Mouse (Mus musculus): ENCODE results near the gene Tbc1d22a. TPM values are rescaled to one million over a fixed set of nuclear protein-coding genes. Genes with fewer than 3 reads are reported as not detected.

The Tbc1d22a gene
- total and polyA plus RNA-seq, 2 experiments from 2014 or later, result 9.7 to 31.4 TPM

- Histone ChIP-seq H3K4me2 (ENCODE audit: low read depth, low read length) (no peak overlapping the region), H3K27me3 (ENCODE audit: control insufficient read depth, insufficient read depth, low read length) (0 out of 2 replicates have a peak, but pooled peaks cover 10% of the 10 kb centered on the region), H3K9ac (replicated peaks; ENCODE audit: low read depth, low read length) (no peak overlapping the region), H3K4me1 (ENCODE audit: control insufficient read depth, insufficient read depth) (no peaks in the 10 kb centered on the region), H3K27ac (ENCODE audit: low read depth) (no peak overlapping the region), H3K36me3 (replicated peaks; ENCODE audit: control insufficient read depth, insufficient read depth, low read length) (no peaks in the 10 kb centered on the region), H3K9me3 (replicated peaks; ENCODE audit: control insufficient read depth, low read length) (no peaks in the 10 kb centered on the region), H3K4me3 (ENCODE audit: low read depth, low read length) (no peak overlapping the region)
- TF ChIP-seq CTCF (IDR thresholded peaks at IDR 0.05; ENCODE audit: low read depth) (peak; percentile 70), EP300 (IDR thresholded peaks at IDR 0.05; ENCODE audit: low read depth) (no peak)
- ATAC-seq (ENCODE audit: insufficient read depth, low read depth), result peak; percentile 39; the same call in 1 of the 2 replicates
- 47% methylated on average over 5 of the region's 5 CpGs for WGBS
- DNase-seq (ENCODE audit: low spot score), result no peak
Observed at GRCm38 (mm10) chr15:86409352-86409751, 195.1 kb downstream of the Tbc1d22a start.

- no peak for TF ChIP-seq CTCF (IDR thresholded peaks at IDR 0.05; ENCODE audit: low read depth)
- no peak for TF ChIP-seq EP300 (IDR thresholded peaks at IDR 0.05; ENCODE audit: low read depth)
- Histone ChIP-seq H3K4me1 (ENCODE audit: control insufficient read depth, insufficient read depth) (no peaks in the 10 kb centered on the region), H3K36me3 (replicated peaks; ENCODE audit: control insufficient read depth, insufficient read depth, low read length) (no peaks in the 10 kb centered on the region), H3K27ac (ENCODE audit: low read depth) (no peak overlapping the region), H3K4me3 (ENCODE audit: low read depth, low read length) (no peak overlapping the region), H3K9ac (replicated peaks; ENCODE audit: low read depth, low read length) (no peak overlapping the region), H3K4me2 (ENCODE audit: low read depth, low read length) (no peak overlapping the region), H3K9me3 (replicated peaks; ENCODE audit: control insufficient read depth, low read length) (no peaks in the 10 kb centered on the region), H3K27me3 (ENCODE audit: control insufficient read depth, insufficient read depth, low read length) (0 out of 2 replicates have a peak, but pooled peaks cover 10% of the 10 kb centered on the region)
- ATAC-seq (ENCODE audit: insufficient read depth, low read depth), result no peak
- DNase-seq (ENCODE audit: low spot score), result no peak
- 85% methylated on average over 5 of the region's 5 CpGs for WGBS
Observed at GRCm38 (mm10) chr15:86411532-86412080, 197.3 kb downstream of the Tbc1d22a start.

GRCm38 (mm10) chr15:86415951-86416350 lies 201.7 kb downstream of the Tbc1d22a start:
- no peak for DNase-seq (ENCODE audit: low spot score)
- Histone ChIP-seq H3K4me1 (ENCODE audit: control insufficient read depth, insufficient read depth) (no peaks in the 10 kb centered on the region), H3K9me3 (replicated peaks; ENCODE audit: control insufficient read depth, low read length) (no peaks in the 10 kb centered on the region), H3K4me3 (ENCODE audit: low read depth, low read length) (no peak overlapping the region), H3K27ac (ENCODE audit: low read depth) (no peak overlapping the region), H3K4me2 (ENCODE audit: low read depth, low read length) (no peak overlapping the region), H3K27me3 (ENCODE audit: control insufficient read depth, insufficient read depth, low read length) (0 out of 2 replicates have a peak, but pooled peaks cover 8% of the 10 kb centered on the region), H3K9ac (replicated peaks; ENCODE audit: low read depth, low read length) (no peak overlapping the region), H3K36me3 (replicated peaks; ENCODE audit: control insufficient read depth, insufficient read depth, low read length) (no peaks in the 10 kb centered on the region)
- no peak for ATAC-seq (ENCODE audit: insufficient read depth, low read depth)
- 77% methylated on average over 6 of the region's 6 CpGs for WGBS
- TF ChIP-seq CTCF (IDR thresholded peaks at IDR 0.05; ENCODE audit: low read depth), result no peak
- no peak for TF ChIP-seq EP300 (IDR thresholded peaks at IDR 0.05; ENCODE audit: low read depth)

- Histone ChIP-seq H3K9me3 (replicated peaks; ENCODE audit: control insufficient read depth, low read length) (no peaks in the 10 kb centered on the region), H3K9ac (replicated peaks; ENCODE audit: low read depth, low read length) (no peak overlapping the region), H3K4me2 (ENCODE audit: low read depth, low read length) (no peak overlapping the region), H3K36me3 (replicated peaks; ENCODE audit: control insufficient read depth, insufficient read depth, low read length) (no peaks in the 10 kb centered on the region), H3K4me1 (ENCODE audit: control insufficient read depth, insufficient read depth) (no peaks in the 10 kb centered on the region), H3K27me3 (ENCODE audit: control insufficient read depth, insufficient read depth, low read length) (0 out of 2 replicates have a peak, but pooled peaks cover 4% of the 10 kb centered on the region), H3K4me3 (ENCODE audit: low read depth, low read length) (no peak overlapping the region), H3K27ac (ENCODE audit: low read depth) (no peak overlapping the region)
- WGBS, result 92% methylated on average over 2 of the region's 2 CpGs
- no peak for DNase-seq (ENCODE audit: low spot score)
- TF ChIP-seq EP300 (IDR thresholded peaks at IDR 0.05; ENCODE audit: low read depth) (no peak), CTCF (IDR thresholded peaks at IDR 0.05; ENCODE audit: low read depth) (no peak)
- no peak for ATAC-seq (ENCODE audit: insufficient read depth, low read depth)
Observed at GRCm38 (mm10) chr15:86418436-86418835, 204.2 kb downstream of the Tbc1d22a start.

- Histone ChIP-seq H3K9ac (replicated peaks; ENCODE audit: low read depth, low read length) (no peak overlapping the region), H3K36me3 (replicated peaks; ENCODE audit: control insufficient read depth, insufficient read depth, low read length) (no peaks in the 10 kb centered on the region), H3K4me2 (ENCODE audit: low read depth, low read length) (no peak overlapping the region), H3K27ac (ENCODE audit: low read depth) (no peak overlapping the region), H3K4me1 (ENCODE audit: control insufficient read depth, insufficient read depth) (no peaks in the 10 kb centered on the region), H3K27me3 (ENCODE audit: control insufficient read depth, insufficient read depth, low read length) (0 out of 2 replicates have a peak, but pooled peaks cover 2% of the 10 kb centered on the region), H3K9me3 (replicated peaks; ENCODE audit: control insufficient read depth, low read length) (no peaks in the 10 kb centered on the region), H3K4me3 (ENCODE audit: low read depth, low read length) (no peak overlapping the region)
- ATAC-seq (ENCODE audit: insufficient read depth, low read depth), result no peak
- DNase-seq (ENCODE audit: low spot score), result no peak
- no peak for TF ChIP-seq EP300 (IDR thresholded peaks at IDR 0.05; ENCODE audit: low read depth)
- no peak for TF ChIP-seq CTCF (IDR thresholded peaks at IDR 0.05; ENCODE audit: low read depth)
- WGBS, result 87% methylated on average over 6 of the region's 6 CpGs
Observed at GRCm38 (mm10) chr15:86419620-86420019, 205.4 kb downstream of the Tbc1d22a start.

- ATAC-seq (ENCODE audit: insufficient read depth, low read depth), result no peak
- no peak for TF ChIP-seq CTCF (IDR thresholded peaks at IDR 0.05; ENCODE audit: low read depth)
- TF ChIP-seq EP300 (IDR thresholded peaks at IDR 0.05; ENCODE audit: low read depth), result no peak
- Histone ChIP-seq H3K9me3 (replicated peaks; ENCODE audit: control insufficient read depth, low read length) (no peaks in the 10 kb centered on the region), H3K36me3 (replicated peaks; ENCODE audit: control insufficient read depth, insufficient read depth, low read length) (no peaks in the 10 kb centered on the region), H3K4me1 (ENCODE audit: control insufficient read depth, insufficient read depth) (0 out of 2 replicates have a peak, but pooled peaks cover 12% of the 10 kb centered on the region), H3K27ac (ENCODE audit: low read depth) (no peak overlapping the region), H3K27me3 (ENCODE audit: control insufficient read depth, insufficient read depth, low read length) (0 out of 2 replicates have a peak, but pooled peaks cover 2% of the 10 kb centered on the region), H3K9ac (replicated peaks; ENCODE audit: low read depth, low read length) (no peak overlapping the region), H3K4me3 (ENCODE audit: low read depth, low read length) (no peak overlapping the region), H3K4me2 (ENCODE audit: low read depth, low read length) (no peak overlapping the region)
- 17% methylated on average over 1 of the region's 1 CpGs for WGBS
- no peak for DNase-seq (ENCODE audit: low spot score)
Observed at GRCm38 (mm10) chr15:86422858-86423257, 208.6 kb downstream of the Tbc1d22a start.

Measured in heart, postnatal 0 days (tissue).